Mouse (Mus musculus) cerebellum, adult 2 months (tissue): ENCODE results near the gene Dus3l. TPM values are rescaled to one million over a fixed set of nuclear protein-coding genes. Genes with fewer than 3 reads are reported as not detected.

ENCODE experiments used
- DNase-seq, 2 experiments: peaks; one replicate each; pipeline ENCODE4 v3.0.0; 2021
- H3K27ac ChIP-seq: fragments of 200-500 bp; 2 replicates; pipeline ENCODE4 v1.5.1; 2012; ENCODE audit warnings: low read length, control low read depth, inconsistent platforms; ENCODE audit not compliant: insufficient read depth
- H3K27me3 ChIP-seq: fragments of 200-500 bp; 2 replicates; pipeline ENCODE4 v1.6.1; 2012; ENCODE audit warnings: inconsistent platforms, mild to moderate bottlenecking, low read length, moderate library complexity; ENCODE audit not compliant: control insufficient read depth, insufficient read depth
- H3K4me1 ChIP-seq: fragments of 200-500 bp; 2 replicates; pipeline ENCODE4 v1.6.1; 2011; ENCODE audit warnings: low read length; ENCODE audit not compliant: control insufficient read depth, insufficient read depth
- H3K4me3 ChIP-seq: fragments of 200-500 bp; replicated peaks from 2 replicates; pipeline ENCODE3; 2011; ENCODE audit warnings: mild to moderate bottlenecking, low read depth, low read length, control low read depth; ENCODE audit not compliant: insufficient read depth
- CTCF ChIP-seq: fragments of 200-500 bp; IDR thresholded peaks from 2 replicates; pipeline ENCODE4 v1.5.1; 2011; ENCODE audit warnings: low read depth, mild to moderate bottlenecking, control low read depth, low read length, moderate library complexity, borderline replicate concordance; ENCODE audit not compliant: insufficient read depth
- POLR2A ChIP-seq: fragments of 200-500 bp; IDR thresholded peaks from 2 replicates; pipeline ENCODE4 v1.6.1; 2011; ENCODE audit warnings: low read length, control low read depth, borderline replicate concordance; ENCODE audit not compliant: insufficient read depth
- WGBS: fragments of 180-500 bp; shearing (Covaris S2); methylation state at CpG from one replicate; pipeline ENCODE4 v1.1.7; 2018; 5-methylcytosine and 5-hydroxymethylcytosine counted together
- polyA plus RNA-seq: library from polyadenylated mRNA; depleted of rRNA; stranded (reverse); fragments of >200 nt; gene quantifications from 2 replicates; pipeline ENCODE4 v1.2.3, GENCODE M21; 2012; rRNA removed

Dus3l gene
- polyA plus RNA-seq, 1 experiment, result 168 TPM

DNA sequence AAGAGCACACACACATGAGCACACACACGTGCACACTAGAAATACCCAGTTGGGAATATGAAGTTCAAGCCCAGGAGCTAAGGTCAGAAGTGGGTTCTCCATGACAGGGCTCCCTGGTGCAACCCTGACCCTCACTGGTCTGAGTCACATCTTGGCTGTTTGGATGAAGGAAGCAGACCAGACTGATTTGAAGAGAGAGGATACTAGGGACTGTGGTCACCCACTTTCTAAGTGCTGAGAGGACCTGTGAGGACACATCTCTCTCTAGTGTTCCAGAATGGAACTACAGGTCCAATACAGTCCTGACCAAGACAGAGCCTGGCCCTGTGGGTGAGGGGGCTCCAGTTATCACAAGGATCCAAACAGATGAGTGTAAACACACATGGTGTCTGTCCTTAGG, 41.2 kb downstream of the Dus3l start:
- 76% methylated on average over 1 of the region's 1 CpGs for WGBS

DNA sequence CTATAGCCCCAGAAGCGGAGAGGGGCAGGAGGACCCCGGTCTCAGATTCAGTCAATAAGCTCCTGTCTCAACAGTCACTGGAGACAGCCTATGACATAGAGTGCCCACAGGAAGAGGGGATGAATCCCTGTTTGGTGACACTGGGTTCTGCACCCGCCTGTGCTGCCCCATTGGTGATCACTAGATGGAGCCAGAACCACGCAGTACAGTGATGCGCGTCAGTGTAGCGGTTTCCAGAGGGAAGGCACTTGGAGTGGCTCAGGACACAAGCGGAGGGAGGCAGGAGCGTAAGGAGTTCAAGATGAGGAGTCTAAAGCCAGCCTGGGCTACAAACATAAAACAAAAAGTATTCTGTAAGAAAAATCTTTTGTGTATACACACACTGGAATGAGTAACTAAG, 44.0 kb downstream of the Dus3l start:
- Histone ChIP-seq H3K4me1 (no peaks in the 10 kb centered on the region), H3K27me3 (no peaks in the 10 kb centered on the region), H3K27ac (no peak overlapping the region), H3K4me3 (no peak overlapping the region)
- WGBS, result 4% methylated on average over 9 of the region's 9 CpGs
- DNase-seq, result peak; percentile 73 to 82
- TF ChIP-seq POLR2A, result no peak
- TF ChIP-seq CTCF, result peak; percentile 99

More for the DNA sequence above, 41.2 kb downstream of the Dus3l start:
- Histone ChIP-seq H3K27me3 (no peaks in the 10 kb centered on the region), H3K27ac (no peak overlapping the region), H3K4me3 (no peak overlapping the region), H3K4me1 (no peaks in the 10 kb centered on the region)
- TF ChIP-seq POLR2A (no peak), CTCF (no peak)
- DNase-seq, result no peak

DNA sequence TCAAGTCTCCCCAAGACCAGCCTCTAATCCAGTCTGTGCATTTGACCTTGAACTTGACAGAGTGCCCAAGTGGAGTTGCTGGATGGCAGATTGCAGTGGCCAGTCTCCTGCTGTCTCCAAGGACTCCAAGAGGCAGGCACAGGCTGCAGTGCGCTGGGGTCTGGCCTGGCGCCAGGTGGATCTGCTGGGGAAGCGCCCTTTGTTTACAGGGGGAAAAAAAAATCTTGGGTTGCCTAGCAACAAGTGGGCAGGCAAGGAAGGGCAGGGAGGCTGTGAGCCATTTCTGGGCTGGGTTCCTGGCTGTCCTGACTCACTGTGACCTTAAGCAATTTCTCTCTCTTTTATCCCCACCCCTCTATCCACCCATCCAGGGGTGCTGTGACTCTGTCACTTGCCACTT, 45.7 kb downstream of the Dus3l start:
- Histone ChIP-seq H3K27me3 (no peaks in the 10 kb centered on the region), H3K4me3 (no peak overlapping the region), H3K4me1 (no peaks in the 10 kb centered on the region), H3K27ac (no peak overlapping the region)
- DNase-seq, result peak; percentile 58 to 69
- 7% methylated on average over 3 of the region's 3 CpGs for WGBS
- no peak for TF ChIP-seq CTCF
- no peak for TF ChIP-seq POLR2A

DNA sequence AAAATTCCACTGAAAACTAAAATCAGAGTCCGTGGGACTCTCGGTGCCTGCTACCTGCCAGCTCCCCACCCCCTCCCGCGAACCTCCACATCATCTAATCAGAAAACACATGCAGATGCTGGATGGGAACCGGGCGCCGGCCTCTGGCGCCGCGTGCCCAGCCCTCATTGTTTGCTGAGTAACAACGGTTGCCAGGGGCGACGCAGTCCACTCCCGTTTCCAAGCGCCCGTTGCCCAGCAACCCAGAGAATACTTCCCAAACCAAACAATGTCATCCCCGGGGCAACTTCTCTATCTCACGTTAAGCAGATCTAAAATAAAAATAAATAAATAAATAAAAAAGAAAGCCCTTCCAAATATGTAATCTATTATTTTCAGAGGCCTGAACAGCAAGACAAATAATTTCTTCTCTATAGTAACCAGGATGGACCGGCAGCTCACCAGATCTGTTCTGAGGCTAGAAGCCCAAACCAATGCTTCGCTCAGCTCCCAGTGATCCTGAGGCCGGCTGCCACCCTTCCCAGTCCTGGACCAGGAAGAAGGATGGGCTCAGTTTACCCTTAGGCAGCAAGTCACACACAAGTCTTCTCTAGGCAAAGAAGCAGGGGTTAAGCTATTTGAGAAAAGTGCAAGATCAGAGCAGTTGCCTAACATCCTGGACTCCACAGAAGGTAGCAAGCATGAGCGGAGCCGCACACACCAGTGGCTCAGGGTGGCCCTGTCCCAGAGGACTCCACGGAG, 49.9 kb downstream of the Dus3l start:
- 16% methylated on average over 24 of the region's 24 CpGs for WGBS
- no peak for TF ChIP-seq POLR2A
- no peak for TF ChIP-seq CTCF
- no peak overlapping the region for H3K27ac ChIP-seq
- H3K27me3 ChIP-seq, result no peaks in the 10 kb centered on the region
- no peak overlapping the region for H3K4me3 ChIP-seq
- no peaks in the 10 kb centered on the region for H3K4me1 ChIP-seq
- DNase-seq, result peak; percentile 29 to 34

DNA sequence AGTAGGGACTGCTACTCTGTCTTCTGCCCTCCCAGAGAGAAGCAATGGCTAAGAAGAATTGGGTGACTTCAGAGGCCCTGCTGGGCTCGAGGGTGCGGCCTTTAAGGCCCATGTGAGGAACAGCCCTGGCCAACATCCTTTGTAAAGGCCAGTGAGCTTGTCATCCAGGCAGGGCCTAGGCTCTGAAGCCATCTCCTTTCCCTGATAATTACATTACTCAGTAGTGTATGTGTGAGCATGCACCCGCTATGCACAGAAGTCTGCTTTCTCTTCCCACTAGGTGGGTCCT, 50.4 kb downstream of the Dus3l start:
- 59% methylated on average over 3 of the region's 3 CpGs for WGBS

DNA sequence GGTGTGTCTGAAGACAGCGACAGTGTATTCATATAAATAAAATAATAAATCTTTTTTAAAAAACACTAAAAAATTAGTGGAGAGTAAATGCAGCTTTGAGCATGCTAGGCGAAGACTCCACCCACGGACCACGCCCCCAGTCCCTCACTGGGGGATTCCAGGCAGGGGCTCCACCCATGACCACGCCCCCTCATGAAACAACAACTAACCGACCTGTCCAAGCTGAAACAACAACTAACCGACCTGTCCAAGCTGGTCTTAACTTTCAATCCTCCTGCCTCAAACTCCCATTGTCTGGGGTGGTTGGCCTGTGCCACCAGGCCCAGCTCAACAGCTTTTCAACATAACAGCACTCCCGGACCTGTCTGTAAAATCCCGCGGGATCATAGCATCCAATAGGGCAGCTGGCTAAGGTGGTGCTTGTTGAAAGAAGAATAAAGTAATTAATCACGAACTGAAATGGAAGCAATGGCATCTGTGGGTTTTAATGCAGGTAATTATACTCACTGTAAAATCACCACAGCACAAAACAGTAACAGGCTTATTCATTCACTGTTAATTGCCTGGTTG, 53.6 kb downstream of the Dus3l start:
- TF ChIP-seq CTCF, result no peak
- no peak for TF ChIP-seq POLR2A
- 54% methylated on average over 11 of the region's 11 CpGs for WGBS
- no peak for DNase-seq
- H3K4me1 ChIP-seq, result no peaks in the 10 kb centered on the region
- no peak overlapping the region for H3K27ac ChIP-seq
- H3K27me3 ChIP-seq, result no peaks in the 10 kb centered on the region
- H3K4me3 ChIP-seq, result no peak overlapping the region

More for the DNA sequence above, 50.4 kb downstream of the Dus3l start:
- DNase-seq, result no peak
- Histone ChIP-seq H3K27ac (no peak overlapping the region), H3K27me3 (no peaks in the 10 kb centered on the region), H3K4me1 (no peaks in the 10 kb centered on the region), H3K4me3 (no peak overlapping the region)
- TF ChIP-seq CTCF, result no peak
- TF ChIP-seq POLR2A, result no peak

DNA sequence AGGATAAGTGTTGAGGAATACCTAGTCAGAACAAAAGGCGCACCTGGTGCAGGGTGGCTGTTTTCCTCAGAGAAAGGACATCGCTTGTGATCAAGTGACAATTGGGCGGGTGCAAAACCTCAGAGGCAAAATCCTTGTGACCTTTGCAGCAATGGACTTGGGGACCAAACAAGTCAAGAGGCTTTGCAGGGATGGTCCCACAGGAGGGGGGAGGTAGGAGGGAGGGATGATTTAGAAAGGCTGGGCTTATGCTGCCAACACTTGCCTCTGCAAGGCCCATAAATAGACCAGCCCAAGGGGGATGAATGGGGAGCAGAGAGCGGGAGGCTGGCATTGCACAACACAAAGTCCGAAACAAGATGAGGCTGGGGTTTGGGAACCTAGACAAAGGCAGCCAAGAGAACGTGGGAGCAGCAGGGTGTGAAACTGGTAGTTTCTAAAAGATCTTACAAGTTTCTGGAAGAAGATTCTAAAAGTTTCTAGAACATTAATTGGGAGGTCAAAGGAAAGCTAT, 54.5 kb downstream of the Dus3l start:
- Histone ChIP-seq H3K27me3 (no peaks in the 10 kb centered on the region), H3K4me1 (no peaks in the 10 kb centered on the region), H3K4me3 (no peak overlapping the region), H3K27ac (no peak overlapping the region)
- 68% methylated on average over 6 of the region's 6 CpGs for WGBS
- no peak for DNase-seq
- TF ChIP-seq POLR2A (no peak), CTCF (no peak)

Other genes starting within 250 kb of the Dus3l start
- gene Gm20219, start 210.4 kb upstream of the Dus3l start, polyA plus RNA-seq, result 7.2 and 7.8 TPM in 2 replicates
- 137 and 143 TPM in 2 replicates for gene Safb2, start 180.2 kb upstream of the Dus3l start, polyA plus RNA-seq
- gene Safb, start 179.9 kb upstream of the Dus3l start, polyA plus RNA-seq, result 139 and 141 TPM in 2 replicates
- 154 and 169 TPM in 2 replicates for gene 2410015M20Rik, start 155.0 kb upstream of the Dus3l start, polyA plus RNA-seq
- 1,004 and 1,008 TPM in 2 replicates for gene Rpl36, start 151.3 kb upstream of the Dus3l start, polyA plus RNA-seq
- gene Lonp1, start 137.9 kb upstream of the Dus3l start, polyA plus RNA-seq, result 86.0 and 88.7 TPM in 2 replicates
- 1.2 and 1.4 TPM in 2 replicates for gene Catsperd, start 136.6 kb upstream of the Dus3l start, polyA plus RNA-seq
- 122 and 125 TPM in 2 replicates for gene Ranbp3, start 91.5 kb upstream of the Dus3l start, polyA plus RNA-seq
- gene Ndufa11, start 47.0 kb upstream of the Dus3l start, polyA plus RNA-seq, result 518 and 557 TPM in 2 replicates
- 17.0 and 18.2 TPM in 2 replicates for gene Vmac, start 46.7 kb upstream of the Dus3l start, polyA plus RNA-seq
- 7.2 and 9.3 TPM in 2 replicates for gene Nrtn, start 7.2 kb upstream of the Dus3l start, polyA plus RNA-seq
- 3.0 and 3.5 TPM in 2 replicates for gene Prr22, start 5.5 kb downstream of the Dus3l start, polyA plus RNA-seq
- 3.1 and 3.6 TPM in 2 replicates for gene Rfx2, start 66.3 kb downstream of the Dus3l start, polyA plus RNA-seq
- 0.03 TPM in 2 replicates for gene Acsbg2, start 109.7 kb downstream of the Dus3l start, polyA plus RNA-seq
- 0.03 TPM in 1 of 2 replicates, not detected in the other for gene 1700061G19Rik, start 110.7 kb downstream of the Dus3l start, polyA plus RNA-seq
- gene Mllt1, start 170.7 kb downstream of the Dus3l start, polyA plus RNA-seq, result 45.7 and 47.9 TPM in 2 replicates
- not detected in 2 replicates for gene Acer1, start 217.4 kb downstream of the Dus3l start, polyA plus RNA-seq
- 167 and 175 TPM in 2 replicates for gene Clpp, start 225.5 kb downstream of the Dus3l start, polyA plus RNA-seq
- gene Alkbh7, start 232.6 kb downstream of the Dus3l start, polyA plus RNA-seq, result 56.7 and 70.4 TPM in 2 replicates
- 0.41 TPM in 1 of 2 replicates, not detected in the other for gene Pspn, start 235.3 kb downstream of the Dus3l start, polyA plus RNA-seq
- 81.0 and 85.3 TPM in 2 replicates for gene Gtf2f1, start 246.5 kb downstream of the Dus3l start, polyA plus RNA-seq
- gene Gm17949, start 246.7 kb downstream of the Dus3l start, polyA plus RNA-seq, result 0.10 and 0.34 TPM in 2 replicates